Mouse (Mus musculus) heart, postnatal 14 days (tissue): Measurements from ENCODE around the gene Tctn1. TPM values are rescaled to one million over a fixed set of nuclear protein-coding genes. Genes with fewer than 3 reads are reported as not detected.

Experiments
- DNase-seq, 2 experiments: peaks; one replicate each; pipeline ENCODE4 v3.0.0; 2021 to 2022
- intact Hi-C: fragments of 180-260 bp; cut with DNase I; formaldehyde crosslinking; loops from one replicate; pipeline ENCODE4 v1.15.1; 2025
- total RNA-seq, 2 experiments: library from RNA; stranded (reverse); gene quantifications; 2 replicates each; pipeline ENCODE4 v1.2.3; 2021

Tctn1 gene
- total RNA-seq, 2 experiments from 2014 or later = 5.2 to 6.7 TPM

DNA sequence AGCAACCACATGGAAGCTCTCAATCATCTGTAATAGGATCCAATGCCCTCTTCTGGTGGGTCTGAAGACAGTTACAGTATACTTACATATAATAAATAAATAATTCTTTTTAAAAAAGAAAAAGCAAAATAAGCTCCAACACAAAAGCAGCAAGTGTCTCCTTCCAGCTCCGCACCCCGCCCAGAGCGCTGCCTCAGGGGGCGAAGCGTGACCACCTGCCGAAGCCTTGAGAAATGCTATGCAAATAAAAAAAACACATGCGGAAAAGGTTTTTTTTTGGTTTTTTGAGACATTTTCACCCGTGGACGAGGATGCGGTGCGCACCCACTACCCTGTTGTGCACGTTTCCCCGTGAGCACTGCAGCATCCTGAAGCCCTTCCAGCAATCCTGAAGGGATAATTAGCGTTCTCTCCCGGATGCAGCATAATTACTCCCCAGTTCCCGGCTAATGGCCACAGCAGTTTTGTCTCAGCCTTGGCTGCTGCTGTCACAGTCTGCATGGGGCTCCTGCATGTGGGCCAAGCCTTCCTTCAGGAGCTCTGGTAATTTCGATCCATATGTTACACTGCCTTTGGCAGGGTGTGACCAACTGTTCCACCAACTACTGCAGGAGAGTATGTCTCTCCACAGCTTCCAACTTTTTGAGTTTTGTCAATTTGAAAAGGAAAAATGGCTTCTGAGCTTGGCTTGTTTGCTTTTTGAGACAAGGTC lies 12.2 kb downstream of the Tctn1 start:
- intact Hi-C loops = no loop called here
- DNase-seq = no peak

DNA sequence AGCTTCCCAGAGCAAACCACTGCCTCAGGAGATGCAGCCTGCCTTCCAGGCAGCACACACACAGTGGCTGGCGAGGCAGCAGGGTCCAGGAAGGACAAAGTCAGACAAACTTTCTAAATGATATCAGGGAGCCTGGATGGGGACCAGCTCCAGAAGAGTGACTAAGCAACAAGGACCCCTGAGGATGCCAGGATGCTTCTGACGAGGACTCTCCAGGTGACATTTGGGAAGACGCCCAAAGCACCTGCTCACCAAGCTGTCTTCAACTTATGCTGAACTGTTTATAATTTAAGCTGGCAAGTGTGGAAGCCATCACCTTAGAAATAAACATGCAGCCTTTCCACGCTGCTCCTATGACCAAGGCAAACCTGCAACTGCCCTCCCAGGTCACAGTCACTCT lies 15.0 kb downstream of the Tctn1 start:
- DNase-seq = no peak
- intact Hi-C loops = loop anchor here (5.0 kb wide), 1 partner anchor 72 kb away; no protein-coding TSS in a partner anchor

- intact Hi-C loops = loop anchor here (5.0 kb wide), 1 partner anchor 71 kb away; no protein-coding TSS in a partner anchor
- no peak for DNase-seq
Measured at GRCm38 (mm10) chr5:122247934-122248333, 16.3 kb downstream of the Tctn1 start.

- intact Hi-C loops = loop anchor here (5.0 kb wide), 1 partner anchor 70 kb away; no protein-coding TSS in a partner anchor
- DNase-seq = peak; percentile 44 to 48
Measured at GRCm38 (mm10) chr5:122247529-122247928, 16.7 kb downstream of the Tctn1 start.

DNA sequence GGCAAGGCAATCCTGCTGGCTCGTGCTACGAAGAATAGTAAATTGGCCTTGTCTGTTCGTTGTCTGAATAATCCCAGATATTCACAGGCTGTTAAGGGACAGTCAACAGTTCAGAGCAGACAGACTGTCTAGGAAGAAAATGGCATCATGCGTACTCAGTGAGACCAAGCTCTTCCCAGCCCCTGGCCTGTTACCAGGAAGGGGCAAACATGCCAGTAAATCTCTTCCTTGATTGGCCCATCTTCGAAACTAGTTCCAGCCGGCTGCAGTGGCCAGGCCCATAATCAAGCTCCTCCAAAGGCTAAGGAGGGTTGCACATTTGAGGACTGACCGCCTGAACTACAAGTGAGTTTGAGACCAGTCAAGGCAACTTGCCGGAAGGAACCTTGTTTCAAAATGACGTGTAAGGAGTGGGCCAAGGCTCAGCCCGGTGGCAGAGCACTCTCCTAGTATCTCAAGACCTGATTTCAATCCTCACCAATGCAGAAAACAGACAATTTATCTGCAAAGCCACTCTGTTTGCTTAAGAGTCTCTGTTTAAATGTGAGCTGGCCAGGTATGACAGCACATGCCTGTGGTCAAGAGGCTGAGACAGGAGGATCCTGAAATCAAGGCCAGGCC lies 17.6 kb downstream of the Tctn1 start:
- intact Hi-C loops = loop anchor here (5.0 kb wide), 1 partner anchor 69 kb away; no protein-coding TSS in a partner anchor
- no peak for DNase-seq

GRCm38 (mm10) chr5:122245186-122245585 lies 19.1 kb downstream of the Tctn1 start:
- intact Hi-C loops = loop anchor here (5.0 kb wide), 1 partner anchor 68 kb away; no protein-coding TSS in a partner anchor

DNA sequence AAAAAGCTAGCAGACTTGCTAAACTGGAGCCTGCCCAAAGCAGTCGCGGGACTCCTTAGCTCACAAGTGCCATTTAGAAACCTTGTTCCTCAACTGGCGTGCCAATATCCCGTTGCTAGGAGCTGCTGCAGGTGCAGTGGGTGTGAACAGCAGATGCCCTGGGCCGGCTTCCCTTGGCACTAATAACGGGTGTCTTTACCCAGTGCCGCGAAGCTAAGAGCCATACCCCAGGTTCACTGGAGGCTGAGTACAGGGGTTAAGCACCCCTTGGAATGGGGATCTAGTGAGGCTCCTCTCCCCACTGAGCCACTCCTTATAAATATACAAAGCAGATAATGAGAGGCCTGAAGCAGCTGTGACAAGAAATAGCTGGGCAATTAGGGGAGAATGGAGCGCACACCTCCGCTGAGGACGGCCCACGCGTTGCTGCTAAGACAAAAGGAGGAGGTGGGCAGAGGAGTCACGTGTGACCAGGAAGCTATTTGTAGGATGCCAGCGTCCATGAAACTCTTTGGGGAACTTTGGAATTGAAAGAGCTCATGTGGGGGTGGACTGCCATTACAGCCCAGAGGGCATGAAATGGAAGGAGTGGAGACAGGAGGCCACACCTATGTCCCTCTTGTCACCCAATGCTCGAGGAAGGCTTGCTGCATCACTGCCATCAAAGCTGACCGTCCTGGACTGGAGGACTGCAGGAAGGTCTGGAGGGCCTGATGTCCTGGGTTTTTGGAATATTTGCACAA lies 20.3 kb downstream of the Tctn1 start:
- DNase-seq = no peak
- intact Hi-C loops = no loop called here

More at GRCm38 (mm10) chr5:122245186-122245585, 19.1 kb downstream of the Tctn1 start:
- DNase-seq = peak in 1 of 2 experiments; percentile 23

GRCm38 (mm10) chr5:122242521-122243123 lies 21.6 kb downstream of the Tctn1 start:
- intact Hi-C loops = no loop called here
- no peak for DNase-seq

- DNase-seq = no peak
- intact Hi-C loops = no loop called here
Measured at GRCm38 (mm10) chr5:122240989-122241388, 23.3 kb downstream of the Tctn1 start.

- intact Hi-C loops = no loop called here
- no peak for DNase-seq
Measured at GRCm38 (mm10) chr5:122240521-122240920, 23.7 kb downstream of the Tctn1 start.

DNA sequence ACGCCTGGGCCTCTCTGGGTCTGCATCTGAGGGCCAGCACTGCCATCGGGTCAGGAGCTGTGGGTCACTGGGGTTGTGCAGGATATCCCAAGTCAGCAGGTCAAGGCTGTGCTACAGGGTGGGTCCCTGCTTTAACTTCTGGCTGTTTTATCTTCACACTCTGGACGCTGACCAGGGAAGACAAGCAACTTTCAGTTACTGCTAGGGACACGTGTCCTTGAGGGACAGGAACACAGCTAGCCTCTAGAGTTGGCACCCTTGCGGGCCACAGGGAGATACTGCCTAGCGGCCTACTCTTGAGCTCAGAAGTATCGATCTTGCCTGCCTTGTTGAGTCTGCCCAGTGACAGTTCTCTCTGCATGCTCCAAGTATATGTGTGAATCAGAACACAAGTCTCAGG lies 24.6 kb downstream of the Tctn1 start:
- intact Hi-C loops = no loop called here

GRCm38 (mm10) chr5:122237200-122237599 lies 27.1 kb downstream of the Tctn1 start:
- no peak for DNase-seq
- intact Hi-C loops = no loop called here

More for the DNA sequence above, 24.6 kb downstream of the Tctn1 start:
- no peak for DNase-seq

DNA sequence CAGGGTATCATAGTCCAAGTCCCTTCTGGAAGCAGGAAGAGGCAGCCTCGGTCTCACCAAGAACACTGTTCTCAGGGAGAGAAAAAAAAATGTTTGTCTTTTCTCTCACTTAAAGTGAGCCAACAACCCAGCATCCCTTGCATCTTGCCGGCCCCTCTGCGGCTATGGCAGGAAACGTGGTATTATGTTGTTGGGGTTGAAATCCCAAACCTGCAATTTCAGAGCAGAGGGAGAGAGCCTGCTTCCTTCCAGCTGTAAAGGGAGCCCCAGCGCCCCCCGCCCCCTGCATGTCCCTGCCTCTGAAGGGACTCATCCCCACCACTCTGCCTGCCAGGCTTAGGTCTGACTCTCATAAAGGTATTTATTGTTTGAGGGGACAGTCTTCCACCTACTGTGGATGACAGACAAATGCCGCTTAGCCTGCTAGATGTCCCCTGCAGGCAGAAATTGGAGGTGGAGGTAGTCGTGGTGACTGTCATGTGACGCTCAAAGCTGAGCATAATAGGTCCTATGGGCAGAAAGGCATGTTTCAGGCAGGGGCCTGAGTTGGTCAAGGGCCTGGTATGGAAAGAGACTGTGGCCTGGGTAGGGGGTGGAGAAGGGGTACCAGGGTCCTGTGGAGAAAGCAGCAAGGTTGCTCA lies 28.9 kb downstream of the Tctn1 start:
- intact Hi-C loops = no loop called here
- no peak for DNase-seq

DNA sequence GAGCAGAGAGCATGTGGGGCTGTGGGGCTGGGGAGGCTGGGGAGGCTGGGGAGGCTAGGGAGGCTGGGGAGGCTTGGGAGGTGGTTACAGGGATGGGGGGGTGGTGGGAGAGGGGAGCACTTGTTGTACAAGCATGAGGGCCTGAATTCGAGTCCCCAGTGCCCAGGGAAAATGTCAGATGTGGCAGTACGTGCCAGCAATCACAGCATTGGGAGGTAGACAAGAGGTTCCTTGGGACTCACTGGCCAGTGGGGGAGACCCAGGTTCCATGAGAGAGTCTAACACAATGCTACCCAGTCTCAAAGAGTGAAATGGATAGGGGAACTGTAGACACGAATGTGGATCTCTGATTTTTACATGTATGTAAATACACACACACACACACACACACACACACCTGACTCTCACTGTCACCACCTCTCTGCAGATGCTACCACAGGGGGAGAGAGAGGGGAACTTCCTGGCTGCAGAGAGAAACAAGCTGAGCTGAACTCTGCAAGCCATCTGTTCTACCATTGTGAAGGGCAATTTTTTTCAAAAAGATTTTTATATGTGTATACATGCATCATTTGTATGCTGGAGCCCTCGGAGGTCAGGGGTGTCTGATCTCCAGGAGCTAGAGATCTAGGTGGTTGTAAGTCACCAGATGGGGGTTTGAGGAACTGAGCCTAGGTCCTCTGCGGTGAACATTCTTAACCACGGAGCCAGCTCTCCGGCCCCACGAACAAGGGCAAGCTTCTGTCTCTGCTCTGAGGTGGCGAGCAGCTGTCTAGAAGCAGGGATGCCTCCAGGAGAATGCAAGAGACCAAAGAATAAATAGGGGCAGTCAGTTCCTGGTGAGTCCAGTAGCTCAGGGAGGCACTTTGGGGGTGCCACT lies 29.7 kb downstream of the Tctn1 start:
- intact Hi-C loops = no loop called here
- no peak for DNase-seq

DNA sequence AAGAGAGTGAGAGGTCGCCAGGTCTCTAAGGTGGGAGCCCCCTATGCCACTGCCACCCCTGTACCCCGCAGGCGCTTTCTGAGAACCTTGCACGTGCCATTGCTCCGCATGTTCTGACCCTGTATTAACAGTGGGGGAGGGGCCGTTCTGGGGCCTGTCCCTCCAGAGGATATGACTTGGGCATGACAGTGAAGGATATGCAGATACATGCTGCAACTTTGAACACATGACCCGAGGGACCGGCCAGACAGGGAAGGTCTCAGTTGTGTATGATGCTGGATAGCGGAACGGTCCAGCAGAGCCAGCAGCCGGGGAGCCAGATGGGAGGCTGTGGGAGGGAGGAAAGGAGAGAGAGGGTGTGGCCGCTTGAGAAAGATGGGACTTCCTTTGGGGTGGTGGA lies 30.6 kb downstream of the Tctn1 start:
- no peak for DNase-seq
- intact Hi-C loops = no loop called here

DNA sequence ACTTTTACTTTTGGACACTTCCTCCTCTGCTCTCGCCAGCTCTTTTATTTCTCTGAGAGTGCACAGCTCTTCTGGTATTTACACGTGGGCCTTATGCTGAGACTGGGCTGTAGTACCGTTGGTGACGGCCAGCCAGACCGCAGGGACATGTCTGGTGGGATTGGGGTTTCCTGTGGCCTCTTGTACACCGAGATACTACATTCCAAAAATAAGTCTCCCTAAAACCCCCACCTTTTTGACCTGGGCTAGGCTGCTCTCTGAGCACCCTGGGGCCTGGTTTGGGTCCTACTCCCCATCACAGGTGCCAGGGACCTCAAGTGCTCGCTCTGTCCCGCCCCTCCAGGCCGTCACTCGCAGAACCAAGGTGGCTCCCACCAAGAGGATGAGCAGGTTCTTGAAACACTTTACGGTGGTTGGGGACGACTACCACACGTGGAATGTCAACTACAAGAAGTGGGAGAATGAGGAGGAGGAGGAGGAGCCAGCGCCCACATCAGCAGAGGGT lies 31.1 kb downstream of the Tctn1 start:
- no peak for DNase-seq
- intact Hi-C loops = no loop called here

- no peak for DNase-seq
- intact Hi-C loops = no loop called here
Measured at GRCm38 (mm10) chr5:122232004-122232403, 32.3 kb downstream of the Tctn1 start.

GRCm38 (mm10) chr5:122231431-122231830 lies 32.8 kb downstream of the Tctn1 start:
- intact Hi-C loops = no loop called here
- no peak for DNase-seq

- intact Hi-C loops = no loop called here
- no peak for DNase-seq
Measured at GRCm38 (mm10) chr5:122230816-122231215, 33.4 kb downstream of the Tctn1 start.
